Mouse (Mus musculus): ENCODE data around the gene Srebf1. TPM values are rescaled to one million over a fixed set of nuclear protein-coding genes. Genes with fewer than 3 reads are reported as not detected.
A peak's percentile ranks its signal among the peaks of the same experiment; 100 is the strongest.

Srebf1 gene
- polyA plus RNA-seq, 1 experiment from 2014 or later, result 36.1 TPM

- Histone ChIP-seq H3K4me2 (ENCODE audit: low read depth, low read length) (no peak overlapping the region), H3K4me1 (ENCODE audit: control insufficient read depth, insufficient read depth, low read length) (peaks cover 70% of the 10 kb centered on the region), H3K27ac (ENCODE audit: low read length) (peak overlapping the region; percentile 5), H3K27me3 (ENCODE audit: control insufficient read depth, insufficient read depth, low read length) (no peaks in the 10 kb centered on the region), H3K9ac (ENCODE audit: low read length) (no peak overlapping the region), H3K4me3 (ENCODE audit: low read length) (no peak overlapping the region), H3K9me3 (replicated peaks; ENCODE audit: control insufficient read depth, low read length) (no peaks in the 10 kb centered on the region), H3K36me3 (ENCODE audit: control insufficient read depth, insufficient read depth) (peaks cover 22% of the 10 kb centered on the region)
- no peak for ATAC-seq (replicated peaks; ENCODE audit: extremely low read depth, insufficient read depth, low FRiP score)
- 54% methylated on average over 2 of the region's 2 CpGs for WGBS
Observed at GRCm38 (mm10) chr11:60182741-60183140, 39.6 kb downstream of the Srebf1 start.

GRCm38 (mm10) chr11:60182116-60182670, 40.2 kb downstream of the Srebf1 start:
- H3K4me2 ChIP-seq (ENCODE audit: low read depth, low read length), result no peak overlapping the region
- 0 out of 2 replicates have a peak, but pooled peaks have one; percentile 8 for ATAC-seq (replicated peaks; ENCODE audit: extremely low read depth, insufficient read depth, low FRiP score)
- H3K27ac ChIP-seq (ENCODE audit: low read length), result peak overlapping the region; percentile 5
- H3K4me3 ChIP-seq (ENCODE audit: low read length), result no peak overlapping the region
- H3K4me1 ChIP-seq (ENCODE audit: control insufficient read depth, insufficient read depth, low read length), result peaks cover 75% of the 10 kb centered on the region
- no peaks in the 10 kb centered on the region for H3K9me3 ChIP-seq (replicated peaks; ENCODE audit: control insufficient read depth, low read length)
- H3K36me3 ChIP-seq (ENCODE audit: control insufficient read depth, insufficient read depth), result peaks cover 16% of the 10 kb centered on the region
- WGBS, result 67% methylated on average over 12 of the region's 12 CpGs
- H3K9ac ChIP-seq (ENCODE audit: low read length), result no peak overlapping the region
- H3K27me3 ChIP-seq (ENCODE audit: control insufficient read depth, insufficient read depth, low read length), result no peaks in the 10 kb centered on the region

DNA sequence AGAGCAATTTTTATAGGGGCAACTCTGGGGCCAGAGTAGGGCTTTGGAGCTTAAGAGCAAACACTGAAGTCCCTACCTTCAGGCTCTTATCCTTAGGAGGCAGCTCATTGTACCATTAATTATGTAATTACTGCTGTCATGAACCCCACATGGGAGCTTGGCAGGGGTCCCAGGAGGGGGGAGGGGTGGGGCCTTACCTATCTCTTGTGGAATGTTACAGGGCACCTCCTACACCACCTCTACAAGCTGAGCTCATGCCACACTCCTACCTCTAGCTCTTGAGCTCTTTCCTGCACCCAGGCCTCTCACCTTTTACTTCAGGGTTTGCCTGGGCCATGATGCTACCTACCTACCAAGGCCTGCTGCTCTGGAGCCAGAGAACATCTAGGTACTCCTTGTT, 43.9 kb downstream of the Srebf1 start:
- no peak overlapping the region for H3K4me2 ChIP-seq (ENCODE audit: low read depth, low read length)
- H3K27me3 ChIP-seq (ENCODE audit: control insufficient read depth, insufficient read depth, low read length), result no peaks in the 10 kb centered on the region
- H3K27ac ChIP-seq (ENCODE audit: low read length), result peak overlapping the region; percentile 33
- no peaks in the 10 kb centered on the region for H3K9me3 ChIP-seq (replicated peaks; ENCODE audit: control insufficient read depth, low read length)
- no peak overlapping the region for H3K9ac ChIP-seq (ENCODE audit: low read length)
- no peaks in the 10 kb centered on the region for H3K36me3 ChIP-seq (ENCODE audit: control insufficient read depth, insufficient read depth)
- no peak overlapping the region for H3K4me3 ChIP-seq (ENCODE audit: low read length)
- ATAC-seq (replicated peaks; ENCODE audit: extremely low read depth, insufficient read depth, low FRiP score), result no peak
- H3K4me1 ChIP-seq (ENCODE audit: control insufficient read depth, insufficient read depth, low read length), result peaks cover 75% of the 10 kb centered on the region

DNA sequence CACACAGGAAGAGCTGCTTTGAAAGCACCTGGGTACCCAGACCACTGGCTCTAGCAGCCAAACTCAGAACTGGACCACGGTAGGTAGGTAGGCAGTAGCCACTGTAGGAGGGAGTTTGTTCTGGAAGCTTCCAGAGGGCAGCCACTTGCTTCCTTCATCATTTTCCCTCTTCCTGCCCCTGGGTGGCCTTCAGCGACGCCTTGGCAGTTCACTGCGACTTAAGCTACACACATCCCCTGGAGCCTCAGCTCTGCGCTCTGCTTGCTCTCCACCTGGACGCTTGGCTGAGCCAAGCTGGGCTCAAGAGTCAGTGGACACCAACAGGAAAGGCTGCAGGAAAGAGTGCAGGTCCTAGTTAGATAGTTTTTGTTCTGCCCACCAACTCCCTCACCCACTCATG, 44.4 kb downstream of the Srebf1 start:
- H3K27ac ChIP-seq (ENCODE audit: low read length), result peak overlapping the region; percentile 99
- no peaks in the 10 kb centered on the region for H3K27me3 ChIP-seq (ENCODE audit: control insufficient read depth, insufficient read depth, low read length)
- no peaks in the 10 kb centered on the region for H3K36me3 ChIP-seq (ENCODE audit: control insufficient read depth, insufficient read depth)
- no peak overlapping the region for H3K4me3 ChIP-seq (ENCODE audit: low read length)
- H3K4me2 ChIP-seq (ENCODE audit: low read depth, low read length), result 0 out of 2 replicates have a peak overlapping the region, but pooled peaks have one; percentile 18
- 52% methylated on average over 6 of the region's 6 CpGs for WGBS
- ATAC-seq (replicated peaks; ENCODE audit: extremely low read depth, insufficient read depth, low FRiP score), result no peak
- peak overlapping the region; percentile 84 for H3K9ac ChIP-seq (ENCODE audit: low read length)
- H3K4me1 ChIP-seq (ENCODE audit: control insufficient read depth, insufficient read depth, low read length), result peaks cover 75% of the 10 kb centered on the region
- no peaks in the 10 kb centered on the region for H3K9me3 ChIP-seq (replicated peaks; ENCODE audit: control insufficient read depth, low read length)

DNA sequence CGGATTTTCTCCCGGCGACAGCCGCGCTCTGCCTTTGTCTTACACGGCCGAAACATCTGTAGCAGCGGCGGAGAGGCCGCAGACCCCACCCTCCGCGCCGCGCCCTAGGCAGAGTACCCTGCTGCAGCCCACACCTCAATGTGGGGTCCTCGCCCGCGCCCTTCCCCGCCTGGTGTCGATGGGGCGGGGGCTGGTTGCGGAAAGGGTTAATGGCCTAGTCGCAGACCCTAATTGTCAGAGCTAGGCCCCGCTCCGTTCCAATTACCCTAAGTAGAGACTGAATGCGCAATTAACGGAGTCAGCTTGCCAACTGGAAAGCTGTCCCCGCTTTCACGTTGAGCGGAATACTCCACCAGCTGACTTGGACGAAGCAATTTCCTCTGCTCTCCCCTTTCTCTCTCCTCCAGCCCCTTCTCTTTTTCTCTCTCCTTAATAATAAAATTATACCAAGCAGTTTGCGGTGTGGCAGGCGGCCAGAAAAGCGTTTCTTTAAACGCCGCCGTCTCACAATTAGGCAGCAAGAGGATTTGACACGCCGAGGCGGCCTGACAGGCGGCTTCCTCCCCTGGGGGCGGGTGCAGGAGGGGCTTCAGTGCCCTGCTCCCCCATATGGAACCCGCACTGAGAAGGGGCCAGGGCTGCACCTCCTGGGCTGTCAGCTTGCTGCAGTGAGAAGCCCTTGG, 45.3 kb downstream of the Srebf1 start:
- H3K9me3 ChIP-seq (replicated peaks; ENCODE audit: control insufficient read depth, low read length), result no peaks in the 10 kb centered on the region
- H3K27me3 ChIP-seq (ENCODE audit: control insufficient read depth, insufficient read depth, low read length), result no peaks in the 10 kb centered on the region
- 3% methylated on average over 42 of the region's 42 CpGs for WGBS
- H3K27ac ChIP-seq (ENCODE audit: low read length), result peak overlapping the region; percentile 99
- H3K4me1 ChIP-seq (ENCODE audit: control insufficient read depth, insufficient read depth, low read length), result peaks cover 75% of the 10 kb centered on the region
- peak overlapping the region; percentile 84 for H3K9ac ChIP-seq (ENCODE audit: low read length)
- no peak for ATAC-seq (replicated peaks; ENCODE audit: extremely low read depth, insufficient read depth, low FRiP score)
- peak overlapping the region; percentile 97 for H3K4me2 ChIP-seq (ENCODE audit: low read depth, low read length)
- peak overlapping the region; percentile 67 for H3K4me3 ChIP-seq (ENCODE audit: low read length)
- H3K36me3 ChIP-seq (ENCODE audit: control insufficient read depth, insufficient read depth), result no peaks in the 10 kb centered on the region

DNA sequence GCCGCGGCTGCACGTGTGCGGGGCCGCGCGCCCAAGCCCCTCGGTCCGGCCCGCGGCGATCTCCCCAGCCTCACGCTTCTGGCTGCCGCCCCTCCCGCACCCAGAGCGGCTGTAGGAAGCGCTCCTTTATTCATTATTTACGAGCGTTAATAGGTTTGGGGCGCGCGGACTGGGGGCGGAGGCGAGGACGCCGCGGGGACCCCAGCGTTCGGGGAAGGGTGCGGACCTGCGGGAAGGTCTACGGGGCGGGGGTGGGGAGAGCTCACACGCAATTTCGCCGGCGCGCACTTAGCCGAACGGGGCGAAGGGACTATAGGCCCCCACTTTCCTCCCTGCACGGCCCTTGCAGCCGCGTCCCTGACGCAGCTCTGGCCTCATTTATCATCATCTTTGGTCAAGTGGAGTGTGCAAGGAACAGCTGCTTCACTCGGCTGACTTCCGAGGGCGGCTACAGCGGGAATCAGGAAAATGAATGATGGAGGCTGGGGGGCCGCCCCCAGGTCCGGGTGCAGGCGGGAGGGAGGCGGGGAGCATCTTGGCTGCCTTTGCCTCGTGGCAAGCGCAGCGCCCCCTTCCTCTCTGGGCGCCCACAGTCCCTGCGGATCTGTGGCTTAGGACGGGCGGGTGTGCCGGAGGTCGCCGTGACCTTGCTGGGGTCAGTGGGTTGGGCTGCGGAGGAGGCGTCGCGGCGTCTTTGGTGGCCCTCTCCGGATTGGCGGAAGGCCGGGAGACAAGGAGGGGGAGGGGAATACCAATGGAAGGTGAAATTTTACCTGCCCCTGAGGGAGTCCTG, 46.0 kb downstream of the Srebf1 start:
- H3K4me3 ChIP-seq (ENCODE audit: low read length), result peak overlapping the region; percentile 67
- H3K27me3 ChIP-seq (ENCODE audit: control insufficient read depth, insufficient read depth, low read length), result no peaks in the 10 kb centered on the region
- under 1% methylated on average over 69 of the region's 71 CpGs for WGBS
- H3K9me3 ChIP-seq (replicated peaks; ENCODE audit: control insufficient read depth, low read length), result no peaks in the 10 kb centered on the region
- peak overlapping the region; percentile 97 for H3K4me2 ChIP-seq (ENCODE audit: low read depth, low read length)
- peak overlapping the region; percentile 99 for H3K27ac ChIP-seq (ENCODE audit: low read length)
- H3K4me1 ChIP-seq (ENCODE audit: control insufficient read depth, insufficient read depth, low read length), result peaks cover 74% of the 10 kb centered on the region
- ATAC-seq (replicated peaks; ENCODE audit: extremely low read depth, insufficient read depth, low FRiP score), result peak; percentile 41
- peak overlapping the region; percentile 84 for H3K9ac ChIP-seq (ENCODE audit: low read length)
- no peaks in the 10 kb centered on the region for H3K36me3 ChIP-seq (ENCODE audit: control insufficient read depth, insufficient read depth)

DNA sequence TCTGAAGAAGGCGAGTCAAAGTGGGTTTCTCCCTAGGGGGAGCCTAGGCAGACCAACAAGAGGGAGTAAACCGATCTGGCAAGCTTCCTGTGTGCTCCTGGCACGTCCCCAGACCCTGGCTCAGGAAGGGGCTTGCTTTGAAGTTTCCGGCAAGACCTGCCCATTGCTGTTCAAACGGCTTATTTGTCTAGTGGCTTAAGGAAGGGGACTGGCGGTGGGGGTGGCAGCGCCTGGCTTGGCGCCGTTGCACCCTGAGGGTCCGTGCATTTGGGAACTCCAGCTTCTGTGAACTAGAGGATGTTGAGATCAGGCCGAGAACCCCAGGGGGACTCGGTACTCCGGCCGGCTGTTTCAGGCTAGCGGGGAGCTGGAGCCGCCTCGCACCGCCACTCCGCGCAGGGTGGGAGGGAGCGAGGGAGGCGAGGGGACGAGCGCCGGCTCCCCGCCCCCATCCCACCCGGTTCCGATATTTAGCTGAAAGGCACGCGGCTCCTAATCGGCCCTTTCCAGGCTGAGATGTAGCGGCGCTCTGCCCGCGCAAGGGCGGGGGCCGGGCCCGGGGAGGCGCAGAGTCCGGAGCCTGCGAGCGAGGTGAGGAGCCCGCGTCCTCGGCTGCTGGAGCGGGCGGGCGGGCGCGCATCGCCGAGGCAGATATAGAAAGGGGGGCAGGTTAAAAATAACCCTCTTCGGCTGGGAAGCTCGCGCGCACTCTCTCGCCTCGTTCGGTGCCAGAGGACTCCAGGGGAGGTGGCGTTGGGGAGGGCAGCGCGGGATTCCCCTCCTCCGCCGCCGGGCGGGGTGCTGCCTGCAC, 46.8 kb downstream of the Srebf1 start:
- Histone ChIP-seq H3K4me1 (ENCODE audit: control insufficient read depth, insufficient read depth, low read length) (peaks cover 72% of the 10 kb centered on the region), H3K9ac (ENCODE audit: low read length) (peak overlapping the region; percentile 84), H3K27ac (ENCODE audit: low read length) (peak overlapping the region; percentile 99), H3K4me3 (ENCODE audit: low read length) (peak overlapping the region; percentile 67), H3K36me3 (ENCODE audit: control insufficient read depth, insufficient read depth) (no peaks in the 10 kb centered on the region), H3K9me3 (replicated peaks; ENCODE audit: control insufficient read depth, low read length) (no peaks in the 10 kb centered on the region), H3K27me3 (ENCODE audit: control insufficient read depth, insufficient read depth, low read length) (no peaks in the 10 kb centered on the region), H3K4me2 (ENCODE audit: low read depth, low read length) (peak overlapping the region; percentile 97)
- peak; percentile 87 for ATAC-seq (replicated peaks; ENCODE audit: extremely low read depth, insufficient read depth, low FRiP score)
- under 1% methylated on average over 65 of the region's 66 CpGs for WGBS

GRCm38 (mm10) chr11:60173606-60174184, 48.7 kb downstream of the Srebf1 start:
- Histone ChIP-seq H3K4me3 (ENCODE audit: low read length) (no peak overlapping the region), H3K9ac (ENCODE audit: low read length) (peak overlapping the region; percentile 35; the same call in 1 of the 2 replicates), H3K4me1 (ENCODE audit: control insufficient read depth, insufficient read depth, low read length) (peaks cover 74% of the 10 kb centered on the region), H3K9me3 (replicated peaks; ENCODE audit: control insufficient read depth, low read length) (no peaks in the 10 kb centered on the region), H3K27ac (ENCODE audit: low read length) (peak overlapping the region; percentile 60), H3K4me2 (ENCODE audit: low read depth, low read length) (no peak overlapping the region), H3K36me3 (ENCODE audit: control insufficient read depth, insufficient read depth) (no peaks in the 10 kb centered on the region), H3K27me3 (ENCODE audit: control insufficient read depth, insufficient read depth, low read length) (no peaks in the 10 kb centered on the region)
- WGBS, result 48% methylated on average over 10 of the region's 10 CpGs
- no peak for ATAC-seq (replicated peaks; ENCODE audit: extremely low read depth, insufficient read depth, low FRiP score)
